Mouse (Mus musculus) large intestine, adult 2 months (tissue): Measurements from ENCODE around the gene Pbld1. TPM values are rescaled to one million over a fixed set of nuclear protein-coding genes. Genes with fewer than 3 reads are reported as not detected.
A peak's percentile ranks its signal among the peaks of the same experiment; 100 is the strongest.

ENCODE experiments used
- DNase-seq: peaks from one replicate; pipeline ENCODE4 v3.0.0-alpha.2; 2012; ENCODE audit warnings: low read depth, low spot score
- WGBS: fragments of 180-500 bp; shearing (Covaris S2); methylation state at CpG from one replicate; pipeline ENCODE4 v1.1.7; 2018; 5-methylcytosine and 5-hydroxymethylcytosine counted together
- polyA plus RNA-seq: library from polyadenylated mRNA; depleted of rRNA; stranded (reverse); fragments of >200 nt; gene quantifications from 2 replicates; pipeline ENCODE4 v1.2.3, GENCODE M21; 2012; rRNA removed

Pbld1 gene
- polyA plus RNA-seq: 2.2 and 2.8 TPM in 2 replicates

GRCm38 (mm10) chr10:63059862-63060261 is at the start of gene Pbld1:
Gene Pbld1 (plus strand): TSS chr10:63060162.
- DNase-seq: no peak
- WGBS: 78% methylated on average over 2 of the region's 2 CpGs

GRCm38 (mm10) chr10:63010268-63010667 is 49.7 kb upstream of the Pbld1 start:
- 71% methylated on average over 4 of the region's 4 CpGs for WGBS

GRCm38 (mm10) chr10:63011556-63011955 is 48.4 kb upstream of the Pbld1 start:
- WGBS: 88% methylated on average over 6 of the region's 6 CpGs
- DNase-seq: no peak

More at GRCm38 (mm10) chr10:63010268-63010667, 49.7 kb upstream of the Pbld1 start:
- no peak for DNase-seq

- 65% methylated on average over 3 of the region's 3 CpGs for WGBS
- no peak for DNase-seq
Measured at GRCm38 (mm10) chr10:63013476-63013875, 46.5 kb upstream of the Pbld1 start.

GRCm38 (mm10) chr10:63014168-63014567 is 45.8 kb upstream of the Pbld1 start:
- DNase-seq: no peak
- 92% methylated on average over 9 of the region's 9 CpGs for WGBS

GRCm38 (mm10) chr10:63019304-63019703 is 40.7 kb upstream of the Pbld1 start:
- no peak for DNase-seq
- WGBS: 81% methylated on average over 6 of the region's 6 CpGs

GRCm38 (mm10) chr10:63021702-63022101 is 38.3 kb upstream of the Pbld1 start:
- 21% methylated on average over 4 of the region's 4 CpGs for WGBS

GRCm38 (mm10) chr10:63022541-63023120 is 37.3 kb upstream of the Pbld1 start:
- DNase-seq: no peak
- under 1% methylated on average over 27 of the region's 27 CpGs for WGBS

More at GRCm38 (mm10) chr10:63021702-63022101, 38.3 kb upstream of the Pbld1 start:
- DNase-seq: no peak

- no peak for DNase-seq
- WGBS: under 1% methylated on average over 68 of the region's 68 CpGs
Measured at GRCm38 (mm10) chr10:63023121-63023748, 36.7 kb upstream of the Pbld1 start.

- DNase-seq: peak; percentile 80
- WGBS: under 1% methylated on average over 64 of the region's 69 CpGs
Measured at GRCm38 (mm10) chr10:63023749-63024579, 36.0 kb upstream of the Pbld1 start, which contains the start of the genes Hnrnph3 and Pbld2. Gene Hnrnph3 (minus strand): TSS chr10:63024217. Gene Pbld2 (plus strand): TSS chr10:63024315.

GRCm38 (mm10) chr10:63024580-63024910 is 35.4 kb upstream of the Pbld1 start:
- WGBS: under 1% methylated on average over 8 of the region's 8 CpGs
- no peak for DNase-seq

GRCm38 (mm10) chr10:63025016-63025415 is 34.9 kb upstream of the Pbld1 start:
- DNase-seq: no peak
- WGBS: 11% methylated on average over 2 of the region's 2 CpGs

GRCm38 (mm10) chr10:63025491-63026011 is 34.4 kb upstream of the Pbld1 start:
- whole genome bisulfite sequencing: 46% methylated on average over 6 of the region's 6 CpGs
- DNase-seq: no peak

GRCm38 (mm10) chr10:63026156-63026794 is 33.7 kb upstream of the Pbld1 start:
- DNase-seq: no peak
- 77% methylated on average over 8 of the region's 8 CpGs for whole genome bisulfite sequencing

GRCm38 (mm10) chr10:63026795-63027160 is 33.2 kb upstream of the Pbld1 start:
- no peak for DNase-seq
- 88% methylated on average over 6 of the region's 6 CpGs for WGBS

GRCm38 (mm10) chr10:63027376-63028161 is 32.4 kb upstream of the Pbld1 start:
- no peak for DNase-seq
- 92% methylated on average over 10 of the region's 10 CpGs for WGBS

GRCm38 (mm10) chr10:63028396-63028795 is 31.6 kb upstream of the Pbld1 start:
- DNase-seq: no peak
- 88% methylated on average over 4 of the region's 4 CpGs for WGBS

GRCm38 (mm10) chr10:63032267-63032666 is 27.7 kb upstream of the Pbld1 start:
- 53% methylated on average over 3 of the region's 3 CpGs for WGBS
- DNase-seq: no peak

GRCm38 (mm10) chr10:63032956-63033355 is 27.0 kb upstream of the Pbld1 start:
- DNase-seq: no peak
- WGBS: 82% methylated on average over 3 of the region's 3 CpGs
